Mouse (Mus musculus) embryonic fibroblast, embryonic 13.5 days (primary cell): ENCODE data around the gene Rgl1.

Source experiments
- CTCF ChIP-seq: IDR thresholded peaks from 2 replicates; pipeline ENCODE4 v1.5.1; 2011; ENCODE audit warnings: mild to moderate bottlenecking, control low read depth, low read length, moderate library complexity, borderline replicate concordance; ENCODE audit not compliant: insufficient read depth
- POLR2A ChIP-seq: IDR thresholded peaks from 2 replicates; pipeline ENCODE4 v1.6.1; 2011; ENCODE audit warnings: low read depth, mild to moderate bottlenecking, control low read depth, low read length, moderate library complexity

DNA sequence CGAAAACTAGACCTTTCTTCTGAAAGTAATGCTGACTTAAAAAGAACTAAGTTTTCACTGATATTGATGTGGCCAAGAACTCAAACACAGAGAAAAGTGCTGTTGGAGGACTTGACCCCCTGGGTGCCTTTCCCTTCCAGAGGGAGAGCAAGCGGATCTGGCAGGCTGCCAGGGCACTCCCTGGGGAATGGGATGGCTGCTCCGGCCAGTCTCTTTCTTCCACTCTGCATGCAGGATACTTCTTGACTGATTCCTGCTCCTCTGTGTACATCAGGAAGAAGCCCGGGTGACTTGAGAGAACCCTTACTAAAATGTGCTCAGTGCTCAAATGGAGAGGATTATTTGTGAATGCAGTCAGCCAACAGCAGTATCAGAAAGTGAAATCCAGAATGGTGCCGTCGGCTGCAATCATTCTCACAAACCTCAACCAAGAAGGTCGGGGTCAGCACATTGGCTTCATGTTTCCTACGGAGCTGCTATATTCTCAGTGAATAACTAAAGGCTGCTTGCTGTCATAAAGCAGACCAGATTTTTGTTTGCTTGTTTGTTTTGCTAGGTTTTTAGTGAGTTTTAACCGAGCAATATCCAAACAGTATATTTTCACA, 176.7 kb downstream of the Rgl1 start:
- TF ChIP-seq CTCF (no peak), POLR2A (no peak)
